Mouse (Mus musculus) heart, postnatal 0 days (tissue): ENCODE data around the gene Prss35.

Experiments used
- CTCF ChIP-seq: IDR thresholded peaks from 2 replicates; pipeline ENCODE4 v1.5.1; 2016; ENCODE audit warnings: antibody characterized with exemption, control low read depth, low read depth
- EP300 ChIP-seq: IDR thresholded peaks from 2 replicates; pipeline ENCODE4 v1.6.1; 2016; ENCODE audit warnings: antibody characterized with exemption, low read depth

- TF ChIP-seq CTCF = no peak
- no peak for TF ChIP-seq EP300
Measured at GRCm38 (mm10) chr9:86744041-86744440, 592 bp downstream of the Prss35 start.
